Mouse (Mus musculus): ENCODE results near the gene Pfkfb2. TPM values are rescaled to one million over a fixed set of nuclear protein-coding genes. Genes with fewer than 3 reads are reported as not detected.

Gene Pfkfb2
- polyA plus RNA-seq, 1 experiment = 3.0 TPM

DNA sequence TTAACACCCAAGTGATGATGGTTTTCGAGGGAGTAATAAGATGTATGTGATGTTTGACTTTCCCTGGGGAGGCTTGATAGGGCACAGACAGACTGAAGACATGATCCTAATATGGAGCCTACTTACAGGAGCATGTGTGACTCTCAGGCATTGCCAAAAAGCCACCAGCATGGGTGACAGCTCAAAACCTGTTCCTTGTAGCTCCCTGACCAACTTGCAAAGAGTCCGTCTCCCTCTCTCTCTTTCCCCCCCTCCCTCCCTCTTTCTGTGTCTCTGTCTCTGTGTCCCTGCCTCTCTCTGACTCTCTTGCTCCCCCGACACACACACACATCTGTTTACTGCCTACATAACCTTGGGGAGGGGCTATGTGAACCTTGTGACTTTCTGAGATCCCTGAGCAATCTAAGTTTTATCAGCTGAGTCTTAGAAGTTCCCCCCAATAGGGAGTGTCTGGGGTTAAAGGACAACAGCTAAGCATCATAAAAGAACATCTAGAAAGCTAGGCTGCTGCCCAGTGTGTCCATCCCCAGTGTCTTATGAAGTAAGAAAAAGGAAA, 9.6 kb upstream of the Pfkfb2 start:
- no peaks in the 10 kb centered on the region for H3K27me3 ChIP-seq (ENCODE audit: control insufficient read depth, insufficient read depth, insufficient read length)
- no peaks in the 10 kb centered on the region for H3K79me2 ChIP-seq (ENCODE audit: control insufficient read depth, insufficient read depth)
- H3ac ChIP-seq (ENCODE audit: control insufficient read depth, insufficient read length, low read depth) = no peak overlapping the region
- H3K4me3 ChIP-seq (ENCODE audit: insufficient read depth, poor library complexity, severe bottlenecking) = no peak overlapping the region
- H3K36me3 ChIP-seq (ENCODE audit: control insufficient read depth, insufficient read depth) = no peaks in the 10 kb centered on the region
- TF ChIP-seq USF1 (IDR thresholded peaks at IDR 0.05; ENCODE audit: low read depth) = no peak
- no peak for TF ChIP-seq CEBPB (IDR thresholded peaks at IDR 0.05; ENCODE audit: low read depth)
- TF ChIP-seq MYOG (IDR thresholded peaks at IDR 0.05; ENCODE audit: control insufficient read depth, extremely low read depth, insufficient read length) = no peak
- no peak for TF ChIP-seq FOSL1 (IDR thresholded peaks at IDR 0.05; ENCODE audit: insufficient read depth, low read length, poor library complexity, severe bottlenecking)
- TF ChIP-seq MYOD1 (IDR thresholded peaks at IDR 0.05; ENCODE audit: control insufficient read depth, insufficient read length, low read depth) = no peak
- TF ChIP-seq CTCF (IDR thresholded peaks at IDR 0.05; ENCODE audit: control insufficient read depth, insufficient read depth, insufficient read length) = no peak
- TF ChIP-seq MAX (IDR thresholded peaks at IDR 0.05) = no peak
- no peaks in the 10 kb centered on the region for H3K79me3 ChIP-seq (ENCODE audit: low read depth)

DNA sequence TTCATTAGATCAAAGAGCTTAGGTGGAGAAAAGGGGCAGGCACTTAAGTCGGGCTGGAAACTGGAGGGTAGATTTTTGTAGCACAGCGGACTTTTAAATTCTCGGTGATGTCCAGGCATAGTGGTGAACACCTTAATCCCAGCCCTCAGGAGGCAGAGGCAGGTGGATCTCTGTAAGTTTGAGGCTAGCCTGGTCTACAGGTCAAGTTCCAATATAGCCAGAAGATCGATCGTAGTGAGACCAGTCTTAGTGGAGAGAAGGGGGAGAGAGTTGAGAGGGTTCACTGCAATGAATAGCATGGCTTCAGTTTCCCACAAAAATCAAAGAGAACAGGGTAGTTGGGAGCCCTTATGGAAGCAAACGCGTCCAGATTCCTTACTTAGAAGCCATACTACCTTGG, 8.9 kb upstream of the Pfkfb2 start:
- Histone ChIP-seq H3K4me3 (ENCODE audit: insufficient read depth, poor library complexity, severe bottlenecking) (no peak overlapping the region), H3ac (ENCODE audit: control insufficient read depth, insufficient read length, low read depth) (no peak overlapping the region), H3K36me3 (ENCODE audit: control insufficient read depth, insufficient read depth) (no peaks in the 10 kb centered on the region), H3K79me2 (ENCODE audit: control insufficient read depth, insufficient read depth) (no peaks in the 10 kb centered on the region), H3K27me3 (ENCODE audit: control insufficient read depth, insufficient read depth, insufficient read length) (no peaks in the 10 kb centered on the region), H3K79me3 (ENCODE audit: low read depth) (no peaks in the 10 kb centered on the region)
- no peak for TF ChIP-seq USF1 (IDR thresholded peaks at IDR 0.05; ENCODE audit: low read depth)
- no peak for TF ChIP-seq CTCF (IDR thresholded peaks at IDR 0.05; ENCODE audit: control insufficient read depth, insufficient read depth, insufficient read length)
- TF ChIP-seq CEBPB (IDR thresholded peaks at IDR 0.05; ENCODE audit: low read depth) = no peak
- TF ChIP-seq MAX (IDR thresholded peaks at IDR 0.05) = no peak
- TF ChIP-seq MYOD1 (IDR thresholded peaks at IDR 0.05; ENCODE audit: control insufficient read depth, insufficient read length, low read depth) = no peak
- no peak for TF ChIP-seq FOSL1 (IDR thresholded peaks at IDR 0.05; ENCODE audit: insufficient read depth, low read length, poor library complexity, severe bottlenecking)
- TF ChIP-seq MYOG (IDR thresholded peaks at IDR 0.05; ENCODE audit: control insufficient read depth, extremely low read depth, insufficient read length) = no peak

GRCm38 (mm10) chr1:130737411-130737881, 8.4 kb upstream of the Pfkfb2 start:
- no peak for TF ChIP-seq USF1 (IDR thresholded peaks at IDR 0.05; ENCODE audit: low read depth)
- no peak for TF ChIP-seq CTCF (IDR thresholded peaks at IDR 0.05; ENCODE audit: control insufficient read depth, insufficient read depth, insufficient read length)
- no peak for TF ChIP-seq MYOD1 (IDR thresholded peaks at IDR 0.05; ENCODE audit: control insufficient read depth, insufficient read length, low read depth)
- TF ChIP-seq MAX (IDR thresholded peaks at IDR 0.05) = no peak
- no peak for TF ChIP-seq FOSL1 (IDR thresholded peaks at IDR 0.05; ENCODE audit: insufficient read depth, low read length, poor library complexity, severe bottlenecking)
- TF ChIP-seq MYOG (IDR thresholded peaks at IDR 0.05; ENCODE audit: control insufficient read depth, extremely low read depth, insufficient read length) = no peak
- no peak for TF ChIP-seq CEBPB (IDR thresholded peaks at IDR 0.05; ENCODE audit: low read depth)
- H3K4me3 ChIP-seq (ENCODE audit: insufficient read depth, poor library complexity, severe bottlenecking) = no peak overlapping the region
- H3K79me3 ChIP-seq (ENCODE audit: low read depth) = no peaks in the 10 kb centered on the region
- no peaks in the 10 kb centered on the region for H3K36me3 ChIP-seq (ENCODE audit: control insufficient read depth, insufficient read depth)
- H3K79me2 ChIP-seq (ENCODE audit: control insufficient read depth, insufficient read depth) = no peaks in the 10 kb centered on the region
- no peak overlapping the region for H3ac ChIP-seq (ENCODE audit: control insufficient read depth, insufficient read length, low read depth)
- no peaks in the 10 kb centered on the region for H3K27me3 ChIP-seq (ENCODE audit: control insufficient read depth, insufficient read depth, insufficient read length)

- Histone ChIP-seq H3K36me3 (ENCODE audit: control insufficient read depth, insufficient read depth) (no peaks in the 10 kb centered on the region), H3K79me2 (ENCODE audit: control insufficient read depth, insufficient read depth) (no peaks in the 10 kb centered on the region), H3K79me3 (ENCODE audit: low read depth) (no peaks in the 10 kb centered on the region), H3K27me3 (ENCODE audit: control insufficient read depth, insufficient read depth, insufficient read length) (no peaks in the 10 kb centered on the region), H3K4me3 (ENCODE audit: insufficient read depth, poor library complexity, severe bottlenecking) (no peak overlapping the region), H3ac (ENCODE audit: control insufficient read depth, insufficient read length, low read depth) (no peak overlapping the region)
- TF ChIP-seq MAX (IDR thresholded peaks at IDR 0.05) (no peak), CTCF (IDR thresholded peaks at IDR 0.05; ENCODE audit: control insufficient read depth, insufficient read depth, insufficient read length) (no peak), MYOD1 (IDR thresholded peaks at IDR 0.05; ENCODE audit: control insufficient read depth, insufficient read length, low read depth) (no peak), FOSL1 (IDR thresholded peaks at IDR 0.05; ENCODE audit: insufficient read depth, low read length, poor library complexity, severe bottlenecking) (no peak), MYOG (IDR thresholded peaks at IDR 0.05; ENCODE audit: control insufficient read depth, extremely low read depth, insufficient read length) (no peak), USF1 (IDR thresholded peaks at IDR 0.05; ENCODE audit: low read depth) (no peak), CEBPB (IDR thresholded peaks at IDR 0.05; ENCODE audit: low read depth) (no peak)
Measured at GRCm38 (mm10) chr1:130734852-130735251, 5.8 kb upstream of the Pfkfb2 start.

- H3K27me3 ChIP-seq (ENCODE audit: control insufficient read depth, insufficient read depth, insufficient read length) = no peaks in the 10 kb centered on the region
- H3K79me2 ChIP-seq (ENCODE audit: control insufficient read depth, insufficient read depth) = no peaks in the 10 kb centered on the region
- H3K79me3 ChIP-seq (ENCODE audit: low read depth) = no peaks in the 10 kb centered on the region
- no peaks in the 10 kb centered on the region for H3K36me3 ChIP-seq (ENCODE audit: control insufficient read depth, insufficient read depth)
- H3K4me3 ChIP-seq (ENCODE audit: insufficient read depth, poor library complexity, severe bottlenecking) = no peak overlapping the region
- TF ChIP-seq CTCF (IDR thresholded peaks at IDR 0.05; ENCODE audit: control insufficient read depth, insufficient read depth, insufficient read length) (no peak), MYOG (IDR thresholded peaks at IDR 0.05; ENCODE audit: control insufficient read depth, extremely low read depth, insufficient read length) (no peak), MYOD1 (IDR thresholded peaks at IDR 0.05; ENCODE audit: control insufficient read depth, insufficient read length, low read depth) (no peak)
- H3ac ChIP-seq (ENCODE audit: control insufficient read depth, insufficient read length, low read depth) = no peak overlapping the region
Measured at GRCm38 (mm10) chr1:130734452-130734851, 5.4 kb upstream of the Pfkfb2 start.

- Histone ChIP-seq H3ac (ENCODE audit: control insufficient read depth, insufficient read length, low read depth) (no peak overlapping the region), H3K27me3 (ENCODE audit: control insufficient read depth, insufficient read depth, insufficient read length) (no peaks in the 10 kb centered on the region), H3K4me3 (ENCODE audit: insufficient read depth, poor library complexity, severe bottlenecking) (no peak overlapping the region), H3K79me3 (ENCODE audit: low read depth) (no peaks in the 10 kb centered on the region), H3K79me2 (ENCODE audit: control insufficient read depth, insufficient read depth) (no peaks in the 10 kb centered on the region), H3K36me3 (ENCODE audit: control insufficient read depth, insufficient read depth) (no peaks in the 10 kb centered on the region)
- TF ChIP-seq CTCF (IDR thresholded peaks at IDR 0.05; ENCODE audit: control insufficient read depth, insufficient read depth, insufficient read length) (no peak), MYOD1 (IDR thresholded peaks at IDR 0.05; ENCODE audit: control insufficient read depth, insufficient read length, low read depth) (no peak), MAX (IDR thresholded peaks at IDR 0.05) (no peak), FOSL1 (IDR thresholded peaks at IDR 0.05; ENCODE audit: insufficient read depth, low read length, poor library complexity, severe bottlenecking) (no peak), CEBPB (IDR thresholded peaks at IDR 0.05; ENCODE audit: low read depth) (no peak), MYOG (IDR thresholded peaks at IDR 0.05; ENCODE audit: control insufficient read depth, extremely low read depth, insufficient read length) (no peak), USF1 (IDR thresholded peaks at IDR 0.05; ENCODE audit: low read depth) (no peak)
Measured at GRCm38 (mm10) chr1:130733671-130734070, 4.6 kb upstream of the Pfkfb2 start.

Measured in C2C12 (cell line).